Mouse (Mus musculus): ENCODE measurements at regions not wholly inside any gene's neighbourhood (a gene's known extent, or its start where the extent isn't known, plus 50 kb on each side); places are given as distances from the start of the nearest gene placed in this dataset.

- DNase-seq, result no peak
Measured at GRCm38 (mm10) chr10:21783478-21783877, 98.5 kb upstream of the Sgk1 start.

DNA sequence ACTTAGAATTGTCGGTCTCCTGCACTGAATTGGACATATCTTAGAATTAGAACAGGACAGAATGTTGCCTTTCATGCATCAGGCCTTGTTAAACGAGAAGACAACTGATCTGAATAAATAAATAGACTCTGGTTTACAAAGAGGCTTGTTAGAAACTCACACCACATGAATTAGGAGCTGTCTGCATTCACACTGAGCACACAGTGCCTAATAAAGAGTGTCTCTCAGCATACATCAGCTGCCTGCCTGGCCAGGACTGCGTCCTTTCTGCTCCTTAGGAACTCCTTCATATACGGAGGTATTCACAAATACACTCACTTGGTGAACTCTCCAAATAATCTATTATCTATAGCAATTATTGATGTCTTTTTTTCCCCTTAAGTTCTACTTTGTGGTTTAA lies 96.9 kb upstream of the Sgk1 start:
- no peak for DNase-seq

- DNase-seq, result no peak
Measured at GRCm38 (mm10) chr10:21785785-21786184, 96.2 kb upstream of the Sgk1 start.

DNA sequence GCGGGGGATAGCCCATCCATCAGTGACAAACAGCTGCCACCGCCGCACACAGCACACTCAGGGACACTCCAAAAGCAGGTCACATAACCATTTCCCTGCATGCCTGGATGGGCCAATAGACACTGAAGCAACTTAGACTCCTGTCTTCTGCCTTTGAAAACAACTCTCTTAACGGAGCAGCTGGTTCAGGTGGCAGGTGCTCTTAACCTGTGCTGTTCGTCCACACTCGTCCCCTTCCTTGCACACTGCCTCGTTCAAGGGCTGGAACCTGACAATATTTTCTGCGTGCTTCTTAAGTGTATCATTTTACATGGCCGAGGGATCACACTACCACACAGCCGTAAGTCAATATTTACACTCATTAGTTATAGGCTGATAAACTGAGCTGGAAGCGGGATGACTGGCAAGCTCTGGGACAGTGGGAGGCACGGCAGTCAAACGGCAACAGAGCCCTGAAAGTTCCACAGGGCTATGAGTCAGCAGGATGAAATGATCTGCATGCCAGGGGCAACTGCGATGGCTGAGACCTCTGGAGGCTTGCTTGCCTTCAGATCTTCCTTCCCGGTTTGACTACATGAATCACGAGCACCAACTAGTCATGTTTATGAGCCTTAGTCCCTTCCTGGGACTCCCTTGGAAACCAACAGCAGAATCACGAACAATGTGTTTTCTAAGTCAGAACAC lies 92.0 kb upstream of the Sgk1 start:
- no peak for DNase-seq

GRCm38 (mm10) chr10:21790991-21791390 lies 91.0 kb upstream of the Sgk1 start:
- DNase-seq, result no peak

- DNase-seq, result peak; percentile 33
Measured at GRCm38 (mm10) chr10:21792431-21792830, 89.6 kb upstream of the Sgk1 start.

- peak; percentile 71 for DNase-seq
Measured at GRCm38 (mm10) chr10:21793641-21794040, 88.3 kb upstream of the Sgk1 start.

- DNase-seq, result no peak
Measured at GRCm38 (mm10) chr10:21796386-21796785, 85.6 kb upstream of the Sgk1 start.

GRCm38 (mm10) chr10:21798103-21798502 lies 83.9 kb upstream of the Sgk1 start:
- DNase-seq, result no peak

DNA sequence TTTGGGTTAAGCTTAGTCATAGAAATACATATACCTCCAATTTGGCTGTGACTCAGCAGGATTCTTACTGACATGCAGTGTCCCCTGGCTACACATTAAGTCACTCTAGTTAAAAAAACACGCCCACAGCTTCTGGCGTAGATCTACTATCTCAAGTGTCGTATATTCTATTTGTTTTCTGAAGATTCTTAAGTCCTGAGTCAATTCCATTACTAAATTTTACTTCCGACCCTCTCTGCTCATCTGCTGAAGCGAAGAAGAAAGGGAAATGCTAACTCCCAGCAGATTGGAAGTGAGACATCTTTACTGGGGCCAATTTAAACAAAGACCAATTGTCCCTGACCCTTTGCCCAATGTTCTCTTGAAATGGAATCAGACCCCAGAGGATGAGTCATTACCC lies 80.4 kb upstream of the Sgk1 start:
- no peak for DNase-seq

DNA sequence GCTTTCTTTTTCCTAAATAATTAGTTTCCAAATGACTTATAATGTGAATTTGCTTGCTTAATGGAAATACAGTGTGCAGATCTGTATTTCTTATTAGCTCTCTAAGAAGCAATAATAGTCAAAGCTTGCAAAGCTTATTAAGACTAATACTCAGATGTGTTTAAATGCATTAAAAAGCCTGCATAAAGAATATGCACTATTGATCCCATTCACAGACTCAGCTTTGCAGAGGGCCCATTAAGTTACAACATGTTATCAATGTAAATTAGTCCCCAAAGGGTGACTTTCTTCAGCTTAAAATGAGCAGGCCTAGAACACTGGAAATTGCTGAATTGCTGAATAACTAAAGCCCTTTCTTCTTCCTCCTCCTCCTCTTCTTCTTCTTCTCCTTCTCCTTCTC lies 78.8 kb upstream of the Sgk1 start:
- DNase-seq, result no peak

- DNase-seq, result no peak
Measured at GRCm38 (mm10) chr10:21804761-21805160, 77.2 kb upstream of the Sgk1 start.

DNA sequence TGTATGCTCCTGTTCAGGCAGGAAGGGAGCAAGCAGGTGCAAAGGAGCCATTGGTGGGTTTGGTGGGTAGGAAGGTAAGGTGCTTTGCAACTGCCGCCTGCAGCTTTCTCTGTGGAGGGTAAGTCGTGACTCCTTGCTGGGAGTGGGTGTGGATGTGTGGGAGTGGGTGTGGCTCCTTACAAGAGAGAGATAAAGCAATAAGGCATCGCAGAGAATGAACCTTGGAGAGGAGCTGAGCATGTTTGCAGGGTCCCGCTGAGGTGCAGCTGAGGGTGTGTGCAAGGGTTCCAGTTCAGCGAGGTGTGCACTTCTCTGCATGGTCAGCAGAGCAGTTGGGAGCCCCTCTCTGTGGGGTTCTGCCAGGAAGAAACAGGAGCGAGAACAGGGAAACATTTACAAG lies 76.4 kb upstream of the Sgk1 start:
- DNase-seq, result no peak

DNA sequence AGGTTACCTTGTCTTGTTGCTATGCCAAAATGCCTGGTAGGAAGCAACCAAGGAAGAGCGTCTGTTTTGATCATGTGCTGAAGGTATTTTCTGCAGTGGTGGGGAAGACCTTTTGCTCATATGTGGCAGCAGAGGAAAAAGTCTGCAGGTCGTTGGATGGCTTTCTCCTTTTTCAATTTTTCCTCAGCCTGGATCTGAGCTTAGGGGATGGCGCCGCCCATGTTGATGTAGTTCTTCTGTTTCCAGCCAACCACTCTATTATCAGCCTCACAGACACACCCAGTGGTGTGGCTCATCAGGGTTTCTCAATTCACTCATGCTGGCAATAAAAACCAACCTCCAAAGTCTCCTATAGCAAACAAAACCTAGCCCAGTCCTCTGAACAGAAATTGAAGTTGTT lies 75.3 kb upstream of the Sgk1 start:
- DNase-seq, result no peak

DNA sequence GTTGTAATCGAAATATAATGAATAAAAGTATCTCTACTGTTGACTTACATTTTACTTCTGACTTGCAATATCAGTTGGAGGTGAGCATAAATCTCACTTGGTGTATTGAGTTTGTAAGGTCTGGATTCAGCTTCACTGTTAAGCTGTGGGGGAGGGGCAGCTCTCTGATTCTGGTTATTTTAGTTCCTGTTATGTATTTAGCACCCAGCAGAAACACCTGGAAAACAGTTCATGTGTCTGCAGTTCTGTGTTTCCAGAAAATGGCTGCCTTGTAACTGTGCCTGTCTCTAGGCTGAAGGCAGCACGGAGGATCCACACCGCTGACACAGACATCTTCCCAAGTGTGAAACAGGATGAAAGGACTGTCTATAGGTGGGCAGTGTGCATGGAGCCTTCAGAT lies 62.3 kb upstream of the Sgk1 start:
- no peak for DNase-seq

- DNase-seq, result no peak
Measured at GRCm38 (mm10) chr10:21821421-21821820, 60.6 kb upstream of the Sgk1 start.

GRCm38 (mm10) chr10:21824418-21825025 lies 57.5 kb upstream of the Sgk1 start:
- DNase-seq, result no peak

DNA sequence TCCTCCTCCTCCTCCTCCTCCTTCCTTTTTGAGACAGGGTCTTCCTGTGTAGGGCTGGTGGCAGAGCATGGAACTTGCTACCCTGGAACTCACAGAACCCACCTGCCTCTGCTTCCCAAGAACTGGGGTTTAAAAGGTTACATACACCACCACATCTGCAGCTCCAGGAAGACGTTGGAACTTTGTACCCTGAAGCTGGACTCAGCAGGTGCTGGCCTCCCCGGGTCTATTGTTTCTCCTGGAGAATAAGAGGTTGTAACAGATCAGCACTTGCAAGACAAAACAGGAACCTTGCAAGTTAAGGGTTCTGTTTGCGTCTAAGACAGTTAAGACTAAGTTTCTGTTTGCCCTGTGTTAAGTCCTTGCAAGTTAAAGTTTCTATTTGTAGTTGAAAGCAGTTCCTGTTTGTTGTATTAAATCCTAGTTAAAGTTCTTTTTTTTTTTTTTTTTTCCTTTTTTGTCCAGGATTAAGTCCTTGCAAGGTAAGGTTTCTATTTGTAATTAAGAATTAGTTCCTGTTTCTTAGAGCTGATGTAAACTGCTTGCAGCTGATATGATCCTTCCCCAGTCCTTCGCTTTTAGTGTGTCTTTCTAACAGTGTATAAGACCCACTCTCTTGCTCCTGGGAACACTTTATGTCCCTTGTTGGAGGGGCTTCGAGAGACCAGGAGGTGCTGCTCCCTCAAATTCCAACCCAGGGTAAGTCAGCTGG lies 55.0 kb upstream of the Sgk1 start:
- no peak for DNase-seq

- no peak for DNase-seq
Measured at GRCm38 (mm10) chr10:21827505-21827844, 54.5 kb upstream of the Sgk1 start.

- no peak for DNase-seq
Measured at GRCm38 (mm10) chr10:21828432-21829061, 53.4 kb upstream of the Sgk1 start.

DNA sequence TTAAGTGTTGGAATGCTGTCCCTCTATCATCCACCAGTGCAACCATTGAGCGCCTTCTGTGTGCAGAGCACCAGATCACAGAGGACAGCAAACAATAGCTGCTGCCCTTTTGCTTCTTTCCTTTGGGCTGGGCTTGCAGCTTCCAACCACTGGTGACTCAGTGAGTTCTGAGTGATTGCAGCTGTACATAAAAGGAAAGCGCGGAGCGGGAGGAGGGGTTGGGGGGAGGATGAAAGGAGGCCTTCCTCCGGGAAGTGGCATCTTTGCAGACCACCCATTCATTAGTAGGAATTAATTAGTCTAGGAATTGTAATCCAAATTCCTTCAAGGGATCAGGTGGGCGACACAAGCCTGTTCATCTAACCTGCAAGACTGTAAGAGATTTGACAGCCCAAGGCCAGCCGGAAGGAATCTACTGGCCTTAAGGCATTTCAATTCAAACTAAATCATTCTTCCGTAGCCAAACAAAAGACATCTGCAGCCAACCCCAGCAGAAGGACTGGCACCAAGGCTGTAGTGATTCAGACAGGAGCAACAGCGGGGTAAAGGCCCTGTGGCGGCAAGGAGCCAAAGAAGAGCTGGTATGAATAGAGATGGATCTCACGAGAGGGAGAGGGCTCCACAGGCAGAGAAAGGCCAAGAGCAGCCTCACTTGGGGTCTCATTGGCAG lies 52.8 kb upstream of the Sgk1 start:
- no peak for DNase-seq

DNA sequence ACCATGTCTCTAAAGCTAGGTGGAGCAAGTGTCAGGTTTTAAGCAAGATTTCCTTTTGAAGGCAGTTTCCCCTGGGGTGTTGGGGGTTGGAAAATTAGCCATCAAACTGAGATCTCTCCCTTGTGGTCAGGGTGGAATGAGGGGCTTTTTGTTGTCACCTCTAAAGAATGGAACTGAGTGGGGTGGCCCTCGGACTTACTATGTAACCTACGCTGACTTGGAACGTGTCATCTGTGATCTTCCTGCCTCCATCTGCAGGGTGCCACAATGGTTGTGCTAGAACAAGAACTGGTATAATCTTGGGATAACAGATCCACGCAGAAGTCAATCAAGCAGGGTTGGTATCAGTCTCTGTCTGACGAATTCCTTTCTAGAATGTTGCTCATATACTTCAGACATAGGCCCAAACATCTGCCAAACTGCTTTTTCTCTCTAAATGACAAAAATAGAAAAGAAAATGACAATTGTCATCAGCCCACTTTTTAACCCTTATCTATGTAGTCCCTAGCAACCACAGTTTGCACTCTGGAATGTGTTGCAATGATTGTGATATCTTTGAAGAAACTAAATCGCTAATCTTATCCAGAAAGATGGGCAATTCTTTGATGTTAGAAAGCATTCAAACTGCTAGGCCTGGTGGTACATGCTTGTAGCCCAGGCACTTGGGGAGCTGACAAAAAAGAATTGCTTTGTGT lies 50.8 kb upstream of the Sgk1 start:
- DNase-seq, result no peak

Data from layer of hippocampus, adult 9-11 months (tissue).